Mouse (Mus musculus) embryonic fibroblast, embryonic 13.5 days (primary cell): Measurements from ENCODE around the gene Zfp599.

Experiments
- CTCF ChIP-seq: IDR thresholded peaks from 2 replicates; pipeline ENCODE4 v1.5.1; 2011; ENCODE audit warnings: mild to moderate bottlenecking, control low read depth, low read length, moderate library complexity, borderline replicate concordance; ENCODE audit not compliant: insufficient read depth
- POLR2A ChIP-seq: IDR thresholded peaks from 2 replicates; pipeline ENCODE4 v1.6.1; 2011; ENCODE audit warnings: low read depth, mild to moderate bottlenecking, control low read depth, low read length, moderate library complexity

DNA sequence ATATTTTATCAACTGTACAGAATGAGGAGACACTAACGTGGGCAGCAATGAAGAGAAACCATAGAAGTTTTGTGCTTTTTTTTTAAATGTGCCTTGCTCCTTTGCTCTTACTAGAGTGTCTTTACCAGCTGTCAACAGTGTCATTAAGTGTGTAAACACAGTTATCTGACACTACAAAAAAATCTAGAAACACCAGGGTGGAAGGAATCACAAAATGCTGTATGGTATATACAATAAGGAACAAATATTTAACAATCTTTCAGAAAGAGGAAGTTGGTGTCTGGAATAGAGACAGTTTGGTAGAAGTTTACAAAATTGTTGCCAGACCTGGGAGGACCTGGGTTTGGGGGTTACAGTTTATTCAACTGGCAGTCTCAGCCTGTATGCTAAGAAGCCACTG lies 1.9 kb upstream of the Zfp599 start:
- no peak for TF ChIP-seq POLR2A
- no peak for TF ChIP-seq CTCF
